Mouse (Mus musculus): Measurements from ENCODE around the gene Slu7. TPM values are rescaled to one million over a fixed set of nuclear protein-coding genes. Genes with fewer than 3 reads are reported as not detected.

Slu7 gene
- total RNA-seq, 2 experiments from 2014 or later, result 28.6 to 83.0 TPM

GRCm38 (mm10) chr11:43480561-43480960 is 47.0 kb downstream of the Slu7 start:
- no peak for ATAC-seq (replicated peaks; ENCODE audit: low FRiP score, low TSS enrichment, poor library complexity, severe bottlenecking)

- no peak for ATAC-seq (replicated peaks; ENCODE audit: low FRiP score, low TSS enrichment, poor library complexity, severe bottlenecking)
Observed at GRCm38 (mm10) chr11:43481672-43482522, 48.4 kb downstream of the Slu7 start.

GRCm38 (mm10) chr11:43483122-43483792 is 49.7 kb downstream of the Slu7 start:
- ATAC-seq (replicated peaks; ENCODE audit: low FRiP score, low TSS enrichment, poor library complexity, severe bottlenecking), result no peak

- no peak for ATAC-seq (replicated peaks; ENCODE audit: low FRiP score, low TSS enrichment, poor library complexity, severe bottlenecking)
Observed at GRCm38 (mm10) chr11:43484057-43484456, 50.5 kb downstream of the Slu7 start.

GRCm38 (mm10) chr11:43484652-43485051 is 51.1 kb downstream of the Slu7 start:
- no peak for ATAC-seq (replicated peaks; ENCODE audit: low FRiP score, low TSS enrichment, poor library complexity, severe bottlenecking)

GRCm38 (mm10) chr11:43485855-43486254 is 52.3 kb downstream of the Slu7 start:
- ATAC-seq (replicated peaks; ENCODE audit: low FRiP score, low TSS enrichment, poor library complexity, severe bottlenecking), result no peak

- peak; percentile 85 for ATAC-seq (replicated peaks; ENCODE audit: low FRiP score, low TSS enrichment, poor library complexity, severe bottlenecking)
Observed at GRCm38 (mm10) chr11:43492663-43493062, 59.1 kb downstream of the Slu7 start.

- ATAC-seq (replicated peaks; ENCODE audit: low FRiP score, low TSS enrichment, poor library complexity, severe bottlenecking), result peak; percentile 69
Observed at GRCm38 (mm10) chr11:43493815-43494409, 60.4 kb downstream of the Slu7 start.

GRCm38 (mm10) chr11:43495037-43495436 is 61.5 kb downstream of the Slu7 start:
- no peak for ATAC-seq (replicated peaks; ENCODE audit: low FRiP score, low TSS enrichment, poor library complexity, severe bottlenecking)

- no peak for ATAC-seq (replicated peaks; ENCODE audit: low FRiP score, low TSS enrichment, poor library complexity, severe bottlenecking)
Observed at GRCm38 (mm10) chr11:43495532-43495931, 62.0 kb downstream of the Slu7 start.

Other genes starting within 250 kb of the Slu7 start
- 64.6 and 84.7 TPM in 2 replicates for gene Pttg1, start 7.5 kb upstream of the Slu7 start, total RNA-seq (2014; fragmentation: Nextera tagmentation)
- 59.5 and 64.9 TPM in 2 replicates for gene Pttg1, start 7.5 kb upstream of the Slu7 start, total RNA-seq (2017)
- not detected in 2 replicates for gene C1qtnf2, start 40.5 kb downstream of the Slu7 start, total RNA-seq (2014; fragmentation: Nextera tagmentation)
- not detected in 2 replicates for gene C1qtnf2, start 40.5 kb downstream of the Slu7 start, total RNA-seq (2017)
- gene Ccnjl, start 95.0 kb downstream of the Slu7 start, total RNA-seq (2014; fragmentation: Nextera tagmentation), result 1.7 TPM in 1 of 2 replicates, not detected in the other
- 0.11 and 0.33 TPM in 2 replicates for gene Ccnjl, start 95.0 kb downstream of the Slu7 start, total RNA-seq (2017)
- not detected in 2 replicates for gene 4933415A04Rik, start 153.3 kb downstream of the Slu7 start, total RNA-seq (2014; fragmentation: Nextera tagmentation)
- not detected in 2 replicates for gene 4933415A04Rik, start 153.3 kb downstream of the Slu7 start, total RNA-seq (2017)
- gene Fabp6, start 167.8 kb downstream of the Slu7 start, total RNA-seq (2014; fragmentation: Nextera tagmentation), result not detected in 2 replicates
- gene Fabp6, start 167.8 kb downstream of the Slu7 start, total RNA-seq (2017), result not detected in 2 replicates
- 55.1 TPM in 2 replicates for gene Pwwp2a, start 248.3 kb downstream of the Slu7 start, total RNA-seq (2014; fragmentation: Nextera tagmentation)
- gene Pwwp2a, start 248.3 kb downstream of the Slu7 start, total RNA-seq (2017), result 29.4 and 36.7 TPM in 2 replicates